Mouse (Mus musculus) leukemia stem cell, adult 10-12 weeks (primary cell): Measurements from ENCODE around the gene Cyp3a13. TPM values are rescaled to one million over a fixed set of nuclear protein-coding genes. Genes with fewer than 3 reads are reported as not detected.

Experiments
- polyA plus RNA-seq: library from polyadenylated mRNA; stranded (reverse); fragments of >175 nt; gene quantifications from 2 replicates; pipeline ENCODE4 v1.2.3, GENCODE M21; 2012; ENCODE audit warnings: low replicate concordance

Gene Cyp3a13
- not detected in 2 replicates for polyA plus RNA-seq

GRCm38 (mm10) chr5:137921532-137921931 is at the start of gene Cyp3a13:
Gene Cyp3a13, minus strand, starts transcription at chr5:137921619.

GRCm38 (mm10) chr5:137962945-137963344 is 41.5 kb upstream of the Cyp3a13 start, which contains the start of gene Gjc3:
Gene Gjc3, minus strand, starts transcription at chr5:137963098.

GRCm38 (mm10) chr5:137871644-137872380 is 49.6 kb downstream of the Cyp3a13 start, which contains the start of gene Pilrb2:
Gene Pilrb2, minus strand, starts transcription at chr5:137871815.

GRCm38 (mm10) chr5:137857960-137858710 is 63.3 kb downstream of the Cyp3a13 start, which contains the start of gene Pilrb1:
Gene Pilrb1, minus strand, starts transcription at chr5:137858106.

Other genes with a start within 250 kb of the Cyp3a13 start
- gene Agfg2, start 236.9 kb downstream of the Cyp3a13 start, polyA plus RNA-seq, result 114 and 402 TPM in 2 replicates
- 2.6 and 5.1 TPM in 2 replicates for gene Nyap1, start 180.0 kb downstream of the Cyp3a13 start, polyA plus RNA-seq
- gene Tsc22d4, start 175.9 kb downstream of the Cyp3a13 start, polyA plus RNA-seq, result 492 and 602 TPM in 2 replicates
- gene Ppp1r35, start 142.8 kb downstream of the Cyp3a13 start, polyA plus RNA-seq, result 75.1 and 125 TPM in 2 replicates
- 163 and 385 TPM in 2 replicates for gene Mepce, start 134.0 kb downstream of the Cyp3a13 start, polyA plus RNA-seq
- 0.39 and 0.80 TPM in 2 replicates for gene Zcwpw1, start 133.8 kb downstream of the Cyp3a13 start, polyA plus RNA-seq
- gene Pilra, start 85.3 kb downstream of the Cyp3a13 start, polyA plus RNA-seq, result 1.4 and 2.4 TPM in 2 replicates
- 0.53 and 1.3 TPM in 2 replicates for gene Pilrb1, start 63.5 kb downstream of the Cyp3a13 start, polyA plus RNA-seq
- 0.57 and 1.4 TPM in 2 replicates for gene Pilrb2, start 49.8 kb downstream of the Cyp3a13 start, polyA plus RNA-seq
- gene Gjc3, start 41.5 kb upstream of the Cyp3a13 start, polyA plus RNA-seq, result not detected in 2 replicates
- gene Azgp1, start 59.9 kb upstream of the Cyp3a13 start, polyA plus RNA-seq, result not detected in 2 replicates
- not detected in 2 replicates for gene Smok3a, start 99.6 kb upstream of the Cyp3a13 start, polyA plus RNA-seq
- gene Smok3b, start 99.8 kb upstream of the Cyp3a13 start, polyA plus RNA-seq, result 0.16 TPM in 1 of 2 replicates, not detected in the other
- not detected in 2 replicates for gene Smok3c, start 131.6 kb upstream of the Cyp3a13 start, polyA plus RNA-seq
- gene Zkscan1, start 163.5 kb upstream of the Cyp3a13 start, polyA plus RNA-seq, result 0.27 and 1.0 TPM in 2 replicates
- gene Zscan21, start 195.3 kb upstream of the Cyp3a13 start, polyA plus RNA-seq, result 0.10 and 2.4 TPM in 2 replicates
- 0.14 and 0.35 TPM in 2 replicates for gene Zfp113, start 234.1 kb upstream of the Cyp3a13 start, polyA plus RNA-seq
- gene Cops6, start 239.5 kb upstream of the Cyp3a13 start, polyA plus RNA-seq, result 53.6 and 54.5 TPM in 2 replicates